Mouse (Mus musculus): Measurements from ENCODE around the gene Tmem159.
A peak's percentile ranks its signal among the peaks of the same experiment; 100 is the strongest.

GRCm38 (mm10) chr7:120103019-120103567, 940 bp downstream of the Tmem159 start:
- TF ChIP-seq CTCF (IDR thresholded peaks at IDR 0.05; ENCODE audit: borderline replicate concordance, insufficient read depth, low read length) (no peak), POLR2A (IDR thresholded peaks at IDR 0.05; ENCODE audit: low read depth, low read length) (peak; percentile 47)

All from embryonic fibroblast, embryonic 13.5 days (primary cell).